Mouse (Mus musculus) thymus, adult 2 months (tissue): ENCODE measurements at regions not wholly inside any gene's neighbourhood (a gene's known extent, or its start where the extent isn't known, plus 50 kb on each side); places are given as distances from the start of the nearest gene placed in this dataset.

Experiments used
- CTCF ChIP-seq: fragments of 200-500 bp; IDR thresholded peaks from 2 replicates; pipeline ENCODE4 v1.5.1; 2012; ENCODE audit warnings: mild to moderate bottlenecking, control low read depth, low read length, moderate library complexity, borderline replicate concordance; ENCODE audit not compliant: control insufficient read depth, poor library complexity, insufficient read depth; ENCODE audit errors: extremely low read depth
- POLR2A ChIP-seq: fragments of 200-500 bp; IDR thresholded peaks from 2 replicates; pipeline ENCODE4 v1.6.1; 2012; ENCODE audit warnings: mild to moderate bottlenecking, low read length, control low read depth, moderate library complexity; ENCODE audit not compliant: control insufficient read depth, poor library complexity, insufficient read depth; ENCODE audit errors: extremely low read depth

DNA sequence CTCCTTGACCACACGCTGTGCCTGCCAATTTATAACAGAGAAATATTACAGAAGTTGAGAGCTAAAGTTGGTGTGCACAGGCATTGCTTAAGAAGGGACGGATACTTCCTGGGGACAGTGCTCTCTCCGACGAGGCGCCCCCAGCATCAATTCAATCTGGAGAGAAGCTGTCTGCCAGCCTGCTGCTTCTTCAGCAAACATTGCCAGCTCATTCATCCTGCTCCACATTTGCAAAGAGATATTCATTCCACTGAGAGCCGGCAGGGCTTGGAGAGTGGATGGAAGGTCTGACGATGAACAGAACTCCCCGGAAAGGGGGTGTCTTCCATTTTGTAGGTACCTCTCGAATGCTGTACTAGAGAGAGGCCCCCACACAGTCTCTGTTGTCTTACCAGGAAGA is 70.0 kb upstream of the Igfbp7 start:
- no peak for TF ChIP-seq POLR2A
- no peak for TF ChIP-seq CTCF
